Mouse (Mus musculus): Measurements from ENCODE around the gene Ghdc.

The Ghdc gene

DNA sequence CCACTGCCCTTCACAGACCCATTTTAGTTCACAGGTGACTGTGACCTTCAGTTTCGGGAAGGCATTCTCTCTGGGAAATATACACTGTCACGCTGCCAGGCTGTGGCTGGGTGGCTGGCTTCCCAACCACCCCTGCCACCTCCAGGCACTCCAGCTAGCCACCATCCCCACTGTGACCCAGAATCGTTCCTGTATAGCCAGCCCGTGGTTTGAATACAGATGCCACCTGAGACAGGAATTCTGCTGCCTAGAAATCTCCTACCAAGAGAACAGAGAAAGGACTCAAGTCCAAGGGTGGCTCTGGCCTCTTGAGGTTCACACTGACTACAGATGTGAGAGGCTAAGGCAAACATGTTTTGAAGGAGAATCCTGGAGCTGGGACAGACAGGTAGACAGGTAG lies 51.9 kb downstream of the Ghdc start:
- no peak for DNase-seq (ENCODE audit: low spot score in 2 of 2)

DNA sequence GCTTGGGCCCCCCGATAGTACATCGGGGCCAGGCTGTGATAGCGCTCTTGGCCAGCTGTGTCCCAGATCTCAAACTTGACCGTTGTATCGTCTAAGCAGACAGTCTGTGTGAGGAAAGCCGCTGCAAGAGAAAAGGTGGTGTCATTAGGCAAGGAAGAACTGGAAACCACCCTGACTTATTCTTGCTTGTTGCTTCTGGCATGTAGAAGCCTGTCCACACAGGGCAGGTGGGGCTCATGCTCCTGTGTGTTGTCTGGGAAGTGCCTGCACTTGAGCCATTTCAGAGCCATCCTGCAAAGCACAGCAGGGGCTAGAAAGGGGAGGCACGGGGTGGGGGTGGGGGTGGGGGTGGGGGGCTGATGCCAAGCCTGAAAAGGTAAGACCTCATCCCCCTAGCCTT lies 52.3 kb downstream of the Ghdc start:
- no peak for DNase-seq (ENCODE audit: low spot score in 2 of 2)

DNA sequence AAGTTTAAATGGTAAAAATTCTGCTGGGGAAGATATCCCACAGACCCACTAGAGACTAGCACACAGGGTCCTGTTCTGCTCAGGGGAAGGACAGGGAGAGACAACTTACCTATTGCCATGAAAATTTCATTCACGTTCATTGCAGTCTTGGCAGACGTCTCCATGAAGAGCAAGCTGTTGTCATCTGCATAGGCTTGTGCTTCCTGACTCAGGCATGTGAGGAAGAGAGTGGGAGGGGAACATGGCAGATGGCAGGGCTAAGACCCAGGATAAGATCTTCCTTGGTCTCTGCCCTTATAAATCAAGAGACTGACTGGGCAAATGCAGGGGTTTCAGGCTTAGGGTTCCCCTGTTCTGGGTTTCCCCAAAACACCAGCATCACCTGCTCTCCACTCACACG lies 54.1 kb downstream of the Ghdc start:
- DNase-seq (ENCODE audit: low spot score in 2 of 2), result no peak

Measured in heart, adult 9 months (tissue).